Mouse (Mus musculus) testis, adult 2 months (tissue): ENCODE results near the gene Adgre5.

Source experiments
- CTCF ChIP-seq: fragments of 200-500 bp; IDR thresholded peaks from 2 replicates; pipeline ENCODE4 v1.5.1; 2012; ENCODE audit warnings: low read depth, mild to moderate bottlenecking, inconsistent platforms, low read length, moderate library complexity; ENCODE audit not compliant: control insufficient read depth, insufficient read depth, insufficient replicate concordance
- POLR2A ChIP-seq: fragments of 200-500 bp; IDR thresholded peaks from 2 replicates; pipeline ENCODE4 v1.6.1; 2012; ENCODE audit warnings: low read depth, mild to moderate bottlenecking, inconsistent platforms, low read length, moderate library complexity; ENCODE audit not compliant: control insufficient read depth

DNA sequence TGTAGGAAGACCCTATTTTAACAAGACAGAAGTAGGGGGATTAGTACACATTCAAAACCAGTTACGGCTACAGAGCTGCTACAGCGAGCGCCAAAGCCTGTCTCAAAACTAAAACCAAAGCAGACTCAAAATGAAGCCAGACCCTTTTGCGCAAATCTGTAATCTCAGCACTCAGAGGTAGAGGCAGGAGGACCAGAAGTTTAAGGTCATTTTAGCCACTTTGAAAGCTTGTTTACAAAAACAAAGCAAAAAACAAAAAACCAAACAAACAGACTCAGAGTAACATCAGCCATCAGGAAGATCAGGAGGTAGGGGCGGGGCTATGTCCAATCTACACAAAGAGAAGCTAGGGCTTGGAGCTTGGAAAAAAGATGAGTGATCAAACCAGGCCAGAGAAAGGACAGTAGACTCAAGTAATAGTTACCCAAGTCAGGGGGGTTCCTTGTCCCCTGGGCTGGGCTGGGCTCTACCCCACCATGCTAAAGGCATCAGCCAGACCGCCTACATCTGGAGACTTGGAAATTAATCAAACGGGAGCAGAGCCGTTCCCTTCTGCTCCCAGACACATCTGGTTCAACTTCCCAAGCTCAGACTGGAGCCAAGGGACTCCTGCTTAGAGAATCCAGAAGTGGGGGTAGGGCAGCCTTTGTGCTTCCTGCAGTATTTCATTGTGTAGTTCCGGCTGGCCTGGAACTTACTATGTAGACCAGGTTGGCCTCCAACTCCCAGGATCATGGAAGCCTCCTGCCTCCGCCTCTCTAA lies 2.0 kb downstream of the Adgre5 start:
- TF ChIP-seq CTCF (no peak), POLR2A (no peak)
